1 mouse cellular context compared by ENCODE assay signal in genomic region chr2:167313501-167314326, GRCm38 (mm10).
A peak's percentile ranks its signal among the peaks of the same experiment; 100 is the strongest.
TF ChIP-seq lines count a peak whose summit lies in the region.

No protein-coding gene starts in this region.

TF ChIP-seq in MEL, 35 proteins besides CTCF, POLR2A, EP300 and RAD21 (continued from another document):
- TF ChIP-seq ZC3H11A (IDR thresholded peaks at IDR 0.05; ENCODE audit: low read depth, low read length) = no peak
- no peak for TF ChIP-seq E2F4 (IDR thresholded peaks at IDR 0.05; ENCODE audit: borderline replicate concordance, low read depth, low read length)
- TF ChIP-seq SIN3A (IDR thresholded peaks at IDR 0.05; ENCODE audit: low read length) = peak; percentile 71
- no peak for TF ChIP-seq POLR2AphosphoS2 (IDR thresholded peaks at IDR 0.05; ENCODE audit: low read length)
- peak; percentile 85 for TF ChIP-seq MYC (IDR thresholded peaks at IDR 0.05; ENCODE audit: low read depth, low read length)
- TF ChIP-seq CHD2 (IDR thresholded peaks at IDR 0.05; ENCODE audit: low read length) = no peak
- TF ChIP-seq MAZ (IDR thresholded peaks at IDR 0.05; ENCODE audit: low read depth, low read length) = no peak
